ENCODE assay signal across 9 mouse cellular contexts in genomic region chr1:120248156-120248555, GRCm38 (mm10). TPM values are rescaled to one million over a fixed set of nuclear protein-coding genes. Genes with fewer than 3 reads are reported as not detected.
DNase-seq lines count a peak whose midpoint lies in the region; ATAC-seq and TF ChIP-seq lines count a peak whose summit lies in the region.
"Had no signal": no experiment of that assay in that cellular context is flagged by ENCODE, and none has a peak within 500 bp of the region (broad histone marks: within the 10 kb centered on the region; RNA-seq: fewer than 3 reads in every experiment).

No protein-coding gene starts in this region.

- H3K27ac ChIP-seq in heart, embryonic 12.5 days (ENCODE audit: poor library complexity, severe bottlenecking): no peak overlapping the region
- H3K27ac ChIP-seq in kidney, postnatal 0 days: no peak overlapping the region
- H3K27ac ChIP-seq in macrophage: 0 out of 2 replicates have a peak overlapping the region, but pooled peaks have one; percentile 8

- 69% methylated on average over 5 of the region's 5 CpGs for WGBS in heart, embryonic 12.5 days
- WGBS in kidney, postnatal 0 days: 46% methylated on average over 5 of the region's 5 CpGs
- 86% methylated on average over 5 of the region's 5 CpGs for WGBS in macrophage (ENCODE audit: missing documents)

- ATAC-seq in heart, embryonic 12.5 days (ENCODE audit: insufficient number of reproducible peaks, low FRiP score): no peak
- no peak for ATAC-seq in kidney, postnatal 0 days (replicated peaks; ENCODE audit: low FRiP score, low read depth)
- no peak for ATAC-seq in granulocyte monocyte progenitor cell, adult 5-6 weeks (replicated peaks; ENCODE audit: poor library complexity, severe bottlenecking)
- no peak for ATAC-seq in activated CD4-positive, CD25-positive, alpha-beta regulatory T cell, adult 4 months

- H3K9me3 ChIP-seq in heart, embryonic 12.5 days (replicated peaks): 0 out of 2 replicates have a peak, but pooled peaks cover 6% of the 10 kb centered on the region
- H3K9me3 ChIP-seq in kidney, postnatal 0 days (replicated peaks; ENCODE audit: low read length): no peaks in the 10 kb centered on the region

- no peak for TF ChIP-seq CTCF in kidney, postnatal 0 days (IDR thresholded peaks at IDR 0.05; ENCODE audit: low read depth)

- no peaks in the 10 kb centered on the region; the same call in 1 of the 2 replicates for H3K79me2 ChIP-seq in macrophage (ENCODE audit: inconsistent target)

- no peak overlapping the region for H3K9ac ChIP-seq in heart, embryonic 12.5 days
- H3K9ac ChIP-seq in kidney, postnatal 0 days (ENCODE audit: low read depth, low read length): no peak overlapping the region

- no peak overlapping the region for H3K4me3 ChIP-seq in heart, embryonic 12.5 days
- H3K4me3 ChIP-seq in kidney, postnatal 0 days (replicated peaks; ENCODE audit: low read depth, low read length): no peak overlapping the region
- H3K4me3 ChIP-seq in macrophage (ENCODE audit: inconsistent target): no peak overlapping the region

- peak; percentile 100 for DNase-seq in heart, adult 11 months
- peak; percentile 93 for DNase-seq in gastrocnemius, adult 18-20 months (ENCODE audit: low spot score)
- peak; percentile 15 for DNase-seq in kidney, postnatal 0 days (ENCODE audit: low spot score)
- DNase-seq in embryo, embryonic 11 days: no peak

- H3K4me1 ChIP-seq in heart, embryonic 12.5 days (replicated peaks): peaks cover 37% of the 10 kb centered on the region
- H3K4me1 ChIP-seq in kidney, postnatal 0 days (replicated peaks; ENCODE audit: insufficient read depth, low read length): no peaks in the 10 kb centered on the region

- H3K36me3 ChIP-seq in heart, embryonic 12.5 days: no peaks in the 10 kb centered on the region
- no peaks in the 10 kb centered on the region for H3K36me3 ChIP-seq in kidney, postnatal 0 days (ENCODE audit: insufficient read depth, low read length)
- H3K36me3 ChIP-seq in macrophage (ENCODE audit: inconsistent target): peaks cover 7% of the 10 kb centered on the region; the same call in 1 of the 2 replicates

- H3K4me2 ChIP-seq in heart, embryonic 12.5 days: no peak overlapping the region
- H3K4me2 ChIP-seq in kidney, postnatal 0 days (ENCODE audit: low read length): no peak overlapping the region

- H3K27me3 ChIP-seq in heart, embryonic 12.5 days (replicated peaks): no peaks in the 10 kb centered on the region
- no peaks in the 10 kb centered on the region for H3K27me3 ChIP-seq in kidney, postnatal 0 days (ENCODE audit: insufficient read depth, low read length)
- H3K27me3 ChIP-seq: CH12.LX had no signal

RNA-seq across cellular contexts. Expression of gene Steap3, which starts 24.3 kb away (rescaled TPM):
- 14.2 and 16.0 TPM in 2 replicates for polyA plus RNA-seq in heart, embryonic 12.5 days (2016; fragmentation: Nextera tagmentation; extraction: Ambion mirVana)
- 10 to 100 TPM; 18.8 to 18.9 TPM for total RNA-seq in gastrocnemius, adult 18-20 months (2021)
- 4.6 TPM in 2 replicates for polyA plus RNA-seq in kidney, postnatal 0 days (2015; fragmentation: Nextera tagmentation; extraction: Ambion mirVana)
- 10 to 100 TPM in 16 of 26 experiments, 1 to 10 TPM in 10; 2.0 to 49.3 (median 15.3) TPM for total RNA-seq in macrophage (2018; cell fraction: chromatin; rRNA removed)
- 10 to 100 TPM; 20.7 to 52.8 (median 31.3) TPM for total RNA-seq in macrophage (2018; cell fraction: cytosol; rRNA removed)
- 10 to 100 TPM in 25 of 26 experiments, 1 to 10 TPM in 1; 4.7 to 54.2 (median 27.9) TPM for total RNA-seq in macrophage (2018; cell fraction: nucleus; rRNA removed)
- 26.5 to 41.9 TPM (median 39.9 TPM) in 3 replicates for polyA plus RNA-seq in macrophage (2018)
- 19.1 and 26.6 TPM in 2 replicates for total RNA-seq in granulocyte monocyte progenitor cell, adult 5-6 weeks (2014; fragmentation: Nextera tagmentation)
- 4.8 and 6.2 TPM in 2 replicates for total RNA-seq in granulocyte monocyte progenitor cell, adult 5-6 weeks (2017)
- polyA plus RNA-seq in activated CD4-positive, CD25-positive, alpha-beta regulatory T cell, adult 4 months (2017; shearing (Covaris generic)): not detected
